Mouse (Mus musculus) kidney, adult 2 months (tissue): ENCODE measurements around the gene Cltc. TPM values are rescaled to one million over a fixed set of nuclear protein-coding genes. Genes with fewer than 3 reads are reported as not detected.
A peak's percentile ranks its signal among the peaks of the same experiment; 100 is the strongest.

Experiments used
- DNase-seq: peaks from one replicate; pipeline ENCODE4 v3.0.0; 2021
- H3K27ac ChIP-seq: fragments of 200-500 bp; 2 replicates; pipeline ENCODE4 v1.5.1; 2012; ENCODE audit warnings: low read depth, low read length, control low read depth, inconsistent platforms; ENCODE audit not compliant: insufficient read depth
- H3K27me3 ChIP-seq: fragments of 200-500 bp; replicated peaks from 2 replicates; pipeline ENCODE4 v1.6.1; 2012; ENCODE audit warnings: mild to moderate bottlenecking, moderate library complexity, low read length, inconsistent platforms; ENCODE audit not compliant: control insufficient read depth, insufficient read depth
- H3K36me3 ChIP-seq: fragments of 200-500 bp; 2 replicates; pipeline ENCODE4 v1.6.1; 2012; ENCODE audit warnings: mild to moderate bottlenecking, moderate library complexity, low read length, inconsistent platforms; ENCODE audit not compliant: control insufficient read depth, insufficient read depth
- H3K4me1 ChIP-seq: fragments of 200-500 bp; 2 replicates; pipeline ENCODE4 v1.6.1; 2011; ENCODE audit warnings: low read length; ENCODE audit not compliant: control insufficient read depth, insufficient read depth
- H3K4me3 ChIP-seq: fragments of 200-500 bp; 2 replicates; pipeline ENCODE4 v1.5.1; 2011; ENCODE audit warnings: mild to moderate bottlenecking, low read depth, low read length, control low read depth; ENCODE audit not compliant: insufficient read depth
- CTCF ChIP-seq: fragments of 200-500 bp; conservative IDR thresholded peaks from 2 replicates; pipeline ENCODE4 v1.5.1; 2011; ENCODE audit warnings: low read depth, mild to moderate bottlenecking, control low read depth, low read length, moderate library complexity, mixed read lengths; ENCODE audit not compliant: insufficient read depth, insufficient read length
- POLR2A ChIP-seq: fragments of 200-500 bp; IDR thresholded peaks from one replicate; pipeline ENCODE4 v1.6.1; 2011; ENCODE audit warnings: low read depth, low read length, control low read depth
- WGBS: fragments of 180-500 bp; shearing (Covaris S2); methylation state at CpG from one replicate; pipeline ENCODE4 v1.1.7; 2018; 5-methylcytosine and 5-hydroxymethylcytosine counted together
- polyA plus RNA-seq: library from polyadenylated mRNA; depleted of rRNA; stranded (reverse); fragments of >200 nt; gene quantifications from 2 replicates; pipeline ENCODE4 v1.2.3, GENCODE M21; 2012

The Cltc gene
- polyA plus RNA-seq, 1 experiment = 107 TPM

DNA sequence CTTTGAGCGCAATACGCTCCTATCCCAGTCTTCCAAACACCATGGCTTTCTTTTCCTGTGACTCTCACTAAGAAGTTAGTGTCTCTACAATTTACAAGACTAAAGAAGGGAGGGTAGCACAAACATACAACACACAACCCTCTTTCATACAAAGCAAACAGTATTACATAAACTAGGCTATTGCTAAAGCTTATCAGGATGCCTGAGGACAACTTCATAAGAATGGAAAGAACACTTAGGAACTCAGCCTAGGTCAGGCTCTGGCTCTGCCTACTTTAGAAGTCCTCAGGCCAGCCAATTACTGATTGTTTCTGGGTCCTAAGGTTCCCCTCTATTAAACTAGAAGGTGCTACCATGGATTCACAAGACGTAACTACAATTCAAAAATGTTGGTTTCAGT, 76.6 kb downstream of the Cltc start:
- H3K36me3 ChIP-seq = no peaks in the 10 kb centered on the region
- no peaks in the 10 kb centered on the region for H3K27me3 ChIP-seq
- H3K4me3 ChIP-seq = no peak overlapping the region
- WGBS = 76% methylated on average over 3 of the region's 3 CpGs
- TF ChIP-seq CTCF (no peak), POLR2A (no peak)
- H3K4me1 ChIP-seq = peaks cover 6% of the 10 kb centered on the region
- DNase-seq = no peak
- H3K27ac ChIP-seq = no peak overlapping the region

DNA sequence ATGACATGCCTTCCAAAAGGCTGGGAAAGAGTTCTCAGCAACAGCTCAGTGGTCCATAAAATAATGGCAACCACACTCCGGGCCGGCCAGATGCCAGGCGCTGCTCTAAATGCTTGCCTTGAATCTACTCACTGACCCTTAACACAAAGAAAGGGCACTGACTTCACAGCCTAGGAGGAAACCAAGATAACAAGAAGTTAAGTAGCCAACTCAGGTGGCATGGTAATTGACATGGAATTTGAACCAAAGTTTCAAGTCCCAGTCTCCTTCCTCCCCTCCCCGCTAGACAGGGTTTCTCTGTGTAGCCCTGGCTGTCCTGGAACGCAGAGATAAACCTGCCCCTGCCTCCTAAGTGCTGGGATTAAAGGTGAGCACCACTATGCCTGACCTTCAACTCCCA, 78.4 kb downstream of the Cltc start:
- peak; percentile 77 for DNase-seq
- Histone ChIP-seq H3K27ac (peak overlapping the region; percentile 10; the same call in 1 of the 2 replicates), H3K4me1 (peaks cover 6% of the 10 kb centered on the region), H3K4me3 (no peak overlapping the region), H3K36me3 (no peaks in the 10 kb centered on the region), H3K27me3 (no peaks in the 10 kb centered on the region)
- TF ChIP-seq CTCF (no peak), POLR2A (no peak)
- 42% methylated on average over 5 of the region's 5 CpGs for WGBS

DNA sequence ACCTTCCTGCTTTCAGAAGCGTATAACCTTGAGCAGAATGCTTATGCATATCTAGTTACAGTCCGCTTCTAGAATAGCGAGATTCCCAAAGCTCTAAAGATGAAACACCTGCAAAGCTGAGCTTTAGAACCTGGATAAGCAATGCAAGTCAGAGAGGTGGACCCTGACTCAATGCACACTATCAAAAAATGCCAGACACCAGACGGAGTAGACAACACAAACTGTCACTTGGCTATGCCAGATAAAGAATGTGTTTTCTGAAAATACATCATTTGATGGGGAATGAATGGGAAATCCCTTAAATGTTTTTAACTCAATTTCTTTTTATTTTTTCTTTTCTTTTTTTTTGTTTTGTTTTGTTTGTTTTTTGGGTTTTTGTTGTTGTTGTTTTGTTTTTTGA, 81.8 kb downstream of the Cltc start:
- no peak overlapping the region for H3K27ac ChIP-seq
- peaks cover 6% of the 10 kb centered on the region for H3K4me1 ChIP-seq
- no peaks in the 10 kb centered on the region for H3K27me3 ChIP-seq
- 85% methylated on average over 4 of the region's 4 CpGs for WGBS
- H3K4me3 ChIP-seq = no peak overlapping the region
- no peak for DNase-seq
- no peaks in the 10 kb centered on the region for H3K36me3 ChIP-seq
- TF ChIP-seq POLR2A (no peak), CTCF (no peak)

DNA sequence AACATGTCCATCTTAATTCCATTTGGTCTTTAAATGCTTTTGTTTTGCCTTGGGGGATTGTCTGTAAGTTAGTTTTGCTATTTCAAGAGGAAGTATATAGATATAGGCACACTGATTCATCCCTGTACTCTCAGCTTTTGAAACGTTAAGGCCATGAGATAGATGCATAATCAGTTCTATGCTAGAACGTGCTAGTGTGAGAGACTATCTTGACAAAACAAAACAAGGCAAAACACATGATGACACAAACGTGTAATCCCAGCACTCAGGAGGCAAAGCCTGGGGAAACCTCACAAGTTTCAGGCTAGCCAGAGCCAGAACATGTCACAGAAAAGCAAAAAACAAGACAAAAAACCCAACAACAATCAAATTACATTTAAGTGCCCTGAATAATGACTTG, 84.6 kb downstream of the Cltc start:
- Histone ChIP-seq H3K36me3 (no peaks in the 10 kb centered on the region), H3K4me3 (no peak overlapping the region), H3K4me1 (no peaks in the 10 kb centered on the region; the same call in 1 of the 2 replicates), H3K27me3 (no peaks in the 10 kb centered on the region), H3K27ac (no peak overlapping the region)
- no peak for DNase-seq
- WGBS = 67% methylated on average over 3 of the region's 3 CpGs
- TF ChIP-seq CTCF = no peak
- TF ChIP-seq POLR2A = no peak

DNA sequence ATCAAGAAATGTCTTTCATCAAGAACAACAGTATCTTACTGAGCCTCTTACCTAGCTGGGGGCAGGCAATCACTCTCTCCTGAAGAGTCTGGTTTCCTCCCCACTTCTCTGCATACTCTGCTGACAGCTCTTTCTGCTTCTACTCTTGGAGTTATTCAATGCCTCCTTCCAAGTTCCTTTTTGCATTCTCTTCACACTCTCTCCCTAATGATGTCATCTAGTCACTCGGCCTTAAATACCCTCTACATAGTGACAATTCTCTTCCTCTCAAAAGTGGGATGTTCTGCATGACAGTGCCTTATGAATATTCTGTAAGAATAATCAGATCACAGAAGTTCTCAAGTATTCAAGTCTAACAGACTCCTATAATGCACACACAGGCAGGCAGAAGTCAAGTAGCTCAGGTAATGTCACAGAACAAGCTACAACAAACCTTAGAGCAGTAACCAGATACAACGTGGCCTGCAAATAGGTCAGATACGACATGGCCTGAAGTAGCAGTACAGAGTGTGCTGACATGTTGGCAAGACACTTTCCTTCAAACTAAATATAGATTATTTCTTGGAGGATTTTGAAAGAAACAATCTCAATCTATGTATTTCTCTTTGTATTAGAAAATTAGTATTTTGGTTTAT, 86.2 kb downstream of the Cltc start:
- no peak overlapping the region for H3K4me3 ChIP-seq
- no peaks in the 10 kb centered on the region; the same call in 1 of the 2 replicates for H3K4me1 ChIP-seq
- TF ChIP-seq CTCF (no peak), POLR2A (no peak)
- 0 out of 2 replicates have a peak overlapping the region, but pooled peaks have one; percentile 22 for H3K27ac ChIP-seq
- no peaks in the 10 kb centered on the region for H3K27me3 ChIP-seq
- 45% methylated on average over 3 of the region's 3 CpGs for WGBS
- DNase-seq = no peak
- H3K36me3 ChIP-seq = no peaks in the 10 kb centered on the region

DNA sequence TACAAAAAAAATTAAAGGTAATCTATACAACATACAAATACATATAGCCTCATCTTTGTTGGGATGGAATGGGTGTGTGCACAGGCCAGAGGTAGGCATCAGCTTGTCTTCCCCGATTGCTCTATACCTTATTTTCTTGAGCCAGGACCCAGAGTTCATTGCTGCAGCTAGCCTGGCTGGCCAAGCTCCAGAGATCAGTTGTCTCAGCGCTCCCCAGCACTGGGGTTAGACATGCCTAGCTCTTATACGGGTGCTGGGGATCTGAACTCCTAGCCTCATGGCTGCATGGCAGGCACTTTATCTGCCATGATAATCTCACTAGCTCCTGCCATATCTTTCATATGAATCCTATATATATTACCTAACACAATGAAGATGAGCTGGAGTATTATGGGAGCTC, 89.2 kb downstream of the Cltc start:
- WGBS = 74% methylated on average over 3 of the region's 3 CpGs
- H3K27me3 ChIP-seq = no peaks in the 10 kb centered on the region
- TF ChIP-seq POLR2A (no peak), CTCF (no peak)
- H3K27ac ChIP-seq = no peak overlapping the region
- no peaks in the 10 kb centered on the region; the same call in 1 of the 2 replicates for H3K4me1 ChIP-seq
- peaks cover 5% of the 10 kb centered on the region for H3K36me3 ChIP-seq
- H3K4me3 ChIP-seq = no peak overlapping the region
- no peak for DNase-seq

DNA sequence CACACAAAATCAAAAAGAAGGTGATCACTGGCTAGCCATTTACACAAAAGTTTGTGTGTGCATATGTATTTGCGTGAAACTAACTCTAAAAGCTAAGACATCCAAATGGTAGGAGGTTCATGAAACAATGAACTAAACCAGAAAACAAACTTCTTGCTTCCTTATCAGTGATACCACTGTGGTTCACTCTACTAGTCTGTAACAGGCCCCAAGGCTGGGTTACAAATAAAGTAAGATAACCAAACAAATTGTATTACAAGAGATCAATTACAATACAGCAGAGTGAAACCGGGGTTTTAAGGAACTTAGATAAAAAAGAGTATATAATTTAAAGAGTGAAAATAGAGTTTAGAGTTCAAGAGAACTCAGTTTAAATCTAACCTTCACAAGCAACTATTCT, 89.8 kb downstream of the Cltc start:
- Histone ChIP-seq H3K4me1 (no peaks in the 10 kb centered on the region; the same call in 1 of the 2 replicates), H3K27me3 (no peaks in the 10 kb centered on the region), H3K4me3 (no peak overlapping the region), H3K36me3 (peaks cover 5% of the 10 kb centered on the region), H3K27ac (no peak overlapping the region)
- WGBS = 95% methylated on average over 2 of the region's 2 CpGs
- DNase-seq = no peak
- TF ChIP-seq CTCF (no peak), POLR2A (no peak)
